Mouse (Mus musculus) urinary bladder, postnatal 4 days (tissue): ENCODE measurements around the gene Setd3.

ENCODE experiments used
- DNase-seq, 2 experiments: peaks; one replicate each; pipeline ENCODE4 v3.0.0; 2021 to 2022; ENCODE audit warnings: low spot score in 2 of 2

Gene Setd3

GRCm38 (mm10) chr12:108072907-108073306 lies 106.2 kb downstream of the Setd3 start:
- no peak for DNase-seq

DNA sequence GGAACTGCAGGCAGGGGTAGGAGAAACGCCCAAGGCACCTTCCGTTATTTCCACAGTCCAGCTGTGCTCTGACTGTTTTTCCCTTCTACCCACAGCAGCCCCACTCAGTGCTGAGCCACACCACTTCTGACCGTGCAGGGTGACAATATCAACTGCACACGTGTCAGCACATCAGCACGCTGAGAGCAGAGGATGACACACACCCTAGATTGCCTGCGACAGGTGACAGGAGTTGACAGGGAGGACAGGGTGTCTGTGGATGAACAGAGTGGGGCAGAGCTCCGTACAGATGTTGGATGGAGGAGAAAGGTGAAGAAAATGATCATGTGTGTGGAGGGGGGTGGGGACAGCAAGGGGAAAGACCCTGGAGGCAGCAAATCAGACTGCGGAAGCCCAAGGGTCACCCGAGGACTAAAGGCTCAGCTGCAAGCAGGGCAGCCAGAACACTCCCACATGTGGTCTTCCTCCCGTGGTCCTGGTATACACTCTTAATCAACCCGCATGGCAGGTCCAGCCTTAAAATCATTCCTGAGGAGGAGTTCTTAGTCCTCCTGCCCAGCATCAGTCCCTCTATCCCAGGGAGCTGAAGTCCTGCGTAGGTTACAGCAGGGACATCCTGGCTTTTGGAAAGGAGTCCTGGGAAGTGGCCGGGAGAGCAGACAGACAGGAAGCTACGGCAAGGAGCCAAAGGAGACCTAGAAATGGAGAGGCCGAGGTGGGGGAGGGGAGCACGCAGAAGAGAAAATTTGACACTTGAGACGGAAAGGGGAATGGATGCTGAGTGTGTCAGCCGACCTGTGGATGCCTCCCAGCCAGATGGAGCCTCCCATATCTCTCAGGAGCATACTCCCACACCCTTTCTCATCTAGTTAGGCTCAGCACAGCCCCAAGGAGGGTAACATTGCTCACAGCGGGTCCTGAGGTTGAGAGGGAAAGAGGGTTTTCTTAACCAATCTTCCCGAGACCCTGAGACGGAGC lies 108.1 kb downstream of the Setd3 start:
- DNase-seq: no peak

- DNase-seq: no peak
Measured at GRCm38 (mm10) chr12:108069504-108069903, 109.6 kb downstream of the Setd3 start.

GRCm38 (mm10) chr12:108067811-108068375 lies 111.2 kb downstream of the Setd3 start:
- no peak for DNase-seq

DNA sequence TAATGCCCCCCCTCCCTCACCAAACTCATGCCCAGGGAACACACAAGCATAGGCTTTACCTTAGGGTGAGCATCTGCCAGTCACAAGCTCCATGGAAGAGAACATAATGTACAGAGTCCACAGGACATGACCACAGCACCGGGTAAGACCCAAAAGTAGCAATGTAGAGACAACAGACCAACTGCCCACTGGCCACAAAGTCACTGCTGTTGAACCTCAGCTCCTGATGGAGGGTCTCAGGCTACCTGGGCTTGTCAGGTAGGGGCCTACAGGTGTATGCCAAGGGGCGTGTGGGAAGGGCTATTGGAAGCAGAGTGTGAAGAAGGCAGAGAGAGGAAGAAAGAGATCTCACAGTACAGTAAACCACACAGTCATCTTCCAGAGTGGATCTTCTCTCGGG lies 111.9 kb downstream of the Setd3 start:
- DNase-seq: no peak

GRCm38 (mm10) chr12:108064396-108064998 lies 114.6 kb downstream of the Setd3 start:
- DNase-seq: no peak

- DNase-seq: no peak
Measured at GRCm38 (mm10) chr12:108063986-108064385, 115.1 kb downstream of the Setd3 start.

DNA sequence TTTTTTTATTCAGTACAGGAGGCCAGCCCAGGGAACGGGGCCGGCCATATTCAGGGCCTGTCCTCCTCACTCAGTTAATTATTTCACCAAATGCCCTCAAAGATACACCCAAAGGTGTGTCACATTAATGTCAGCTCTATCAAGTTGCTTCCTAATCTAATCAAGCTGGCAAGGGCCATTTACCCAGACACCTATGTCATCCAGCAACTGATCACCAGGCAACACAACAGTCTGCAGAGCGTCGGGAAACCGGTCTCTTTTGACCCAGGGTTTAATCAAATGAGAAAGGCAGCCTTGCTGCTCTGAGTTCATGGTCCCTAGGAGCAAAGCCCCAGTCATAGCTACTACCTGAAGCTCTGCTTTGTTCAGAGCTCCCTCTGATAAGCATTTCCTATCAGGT lies 117.0 kb downstream of the Setd3 start:
- no peak for DNase-seq

DNA sequence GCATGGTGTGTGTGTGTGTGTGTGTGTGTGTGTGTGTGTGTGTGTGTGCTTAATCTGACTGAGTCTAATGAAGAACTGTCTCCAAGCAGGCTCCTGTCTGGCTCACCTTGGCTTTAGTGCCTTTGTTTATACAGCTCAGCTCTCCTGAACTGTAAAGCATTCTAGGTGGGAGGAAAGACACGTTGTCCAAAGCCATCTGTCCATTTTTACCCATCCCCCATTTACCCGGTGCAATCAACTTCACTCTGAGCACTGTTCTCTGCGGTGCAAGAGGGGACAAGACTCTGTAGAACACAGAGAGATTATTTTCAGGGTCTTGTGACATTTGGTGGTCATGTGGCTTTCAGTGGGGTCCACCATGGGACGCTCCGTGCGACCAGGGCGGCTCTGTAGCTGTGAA lies 117.5 kb downstream of the Setd3 start:
- no peak for DNase-seq
